Mouse (Mus musculus) stomach, postnatal 0 days (tissue): ENCODE measurements around the gene Pnck. TPM values are rescaled to one million over a fixed set of nuclear protein-coding genes. Genes with fewer than 3 reads are reported as not detected.

Experiments
- ATAC-seq: fragments of 200-750 bp; cut with Nextera tagmentation; 2 replicates; pipeline ENCODE4 v1.8.0; 2017; ENCODE audit not compliant: low FRiP score, low TSS enrichment
- DNase-seq: peaks from one replicate; pipeline ENCODE4 v3.0.0-alpha.2; 2016; ENCODE audit warnings: low spot score
- H3K27ac ChIP-seq: fragments of 300-500 bp; sonication (generic); replicated peaks from 2 replicates; pipeline ENCODE4 v1.5.1; 2014; ENCODE audit warnings: mild to moderate bottlenecking, control low read depth
- H3K27me3 ChIP-seq: fragments of 300-500 bp; sonication (generic); 2 replicates; pipeline ENCODE4 v1.6.1; 2014; ENCODE audit warnings: low read length; ENCODE audit not compliant: control insufficient read depth, insufficient read depth
- H3K36me3 ChIP-seq: fragments of 300-500 bp; sonication (generic); 2 replicates; pipeline ENCODE4 v1.6.1; 2014; ENCODE audit warnings: low read length, mixed read lengths; ENCODE audit not compliant: control insufficient read depth, insufficient read depth
- H3K4me1 ChIP-seq: fragments of 300-500 bp; sonication (generic); replicated peaks from 2 replicates; pipeline ENCODE4 v1.6.1; 2014; ENCODE audit warnings: antibody characterized with exemption; ENCODE audit not compliant: control insufficient read depth, insufficient read depth
- H3K4me2 ChIP-seq: fragments of 300-500 bp; sonication (generic); replicated peaks from 2 replicates; pipeline ENCODE4 v1.6.1; 2014; ENCODE audit warnings: low read depth, mild to moderate bottlenecking, control low read depth, moderate library complexity
- H3K4me3 ChIP-seq: fragments of 300-500 bp; sonication (generic); 2 replicates; pipeline ENCODE4 v1.5.1; 2014; ENCODE audit warnings: low read depth, low read length, control low read depth
- H3K9ac ChIP-seq: fragments of 300-500 bp; sonication (generic); 2 replicates; pipeline ENCODE4 v1.6.1; 2014; ENCODE audit warnings: mild to moderate bottlenecking, low read length, control low read depth, mixed read lengths
- H3K9me3 ChIP-seq: fragments of 300-500 bp; sonication (generic); 2 replicates; pipeline ENCODE4 v1.6.1; 2016; ENCODE audit warnings: low read length; ENCODE audit not compliant: control insufficient read depth
- CTCF ChIP-seq: IDR thresholded peaks from 2 replicates; pipeline ENCODE4 v1.5.1; 2016; ENCODE audit warnings: antibody characterized with exemption, low read depth, mild to moderate bottlenecking, moderate library complexity
- EP300 ChIP-seq: optimal IDR thresholded peaks from 2 replicates; pipeline ENCODE3; 2016; ENCODE audit warnings: antibody characterized with exemption
- WGBS: fragments of 180-500 bp; shearing (Covaris S2); extraction: QIAGEN DNeasy Blood & Tissue Kit; methylation state at CpG from one replicate; pipeline ENCODE4 v1.1.7; 2014; 5-methylcytosine and 5-hydroxymethylcytosine counted together
- polyA plus RNA-seq: library from polyadenylated mRNA; unstranded; fragments of >200 nt; fragmentation: Nextera tagmentation; extraction: Ambion mirVana; gene quantifications from 2 replicates; pipeline ENCODE4 v1.2.1, GENCODE M21; 2015

Gene Pnck
- polyA plus RNA-seq, 1 experiment from 2014 or later, result 19.3 TPM

- Histone ChIP-seq H3K9me3 (no peaks in the 10 kb centered on the region), H3K4me3 (no peak overlapping the region), H3K36me3 (no peaks in the 10 kb centered on the region), H3K4me2 (no peak overlapping the region), H3K27me3 (no peaks in the 10 kb centered on the region), H3K9ac (no peak overlapping the region), H3K27ac (no peak overlapping the region), H3K4me1 (no peaks in the 10 kb centered on the region)
- ATAC-seq (no peak), DNase-seq (peak; percentile 22)
- TF ChIP-seq CTCF, result no peak
- no peak for TF ChIP-seq EP300
- 16% methylated on average over 18 of the region's 19 CpGs for WGBS
These were observed 24.5 kb downstream of the Pnck start for GRCm38 (mm10) chrX:73635425-73635824.

- H3K4me3 ChIP-seq, result no peak overlapping the region
- H3K9me3 ChIP-seq, result no peaks in the 10 kb centered on the region
- TF ChIP-seq EP300 (no peak), CTCF (no peak)
- no peaks in the 10 kb centered on the region for H3K4me1 ChIP-seq
- H3K4me2 ChIP-seq, result no peak overlapping the region
- ATAC-seq (no peak), DNase-seq (no peak)
- H3K27ac ChIP-seq, result no peak overlapping the region
- no peak overlapping the region for H3K9ac ChIP-seq
- no peaks in the 10 kb centered on the region for H3K36me3 ChIP-seq
- H3K27me3 ChIP-seq, result no peaks in the 10 kb centered on the region
These were observed 32.9 kb downstream of the Pnck start for GRCm38 (mm10) chrX:73626981-73627380.

- peak; percentile 82 for ATAC-seq
- Histone ChIP-seq H3K27me3 (no peaks in the 10 kb centered on the region), H3K4me1 (no peaks in the 10 kb centered on the region), H3K36me3 (no peaks in the 10 kb centered on the region), H3K9ac (no peak overlapping the region), H3K4me3 (no peak overlapping the region), H3K9me3 (no peaks in the 10 kb centered on the region), H3K4me2 (no peak overlapping the region), H3K27ac (no peak overlapping the region)
- TF ChIP-seq EP300 (no peak), CTCF (no peak)
- peak; percentile 38 for DNase-seq
- WGBS, result 67% methylated on average over 2 of the region's 2 CpGs
These were observed 40.0 kb downstream of the Pnck start for GRCm38 (mm10) chrX:73619890-73620289.

- TF ChIP-seq CTCF (no peak), EP300 (no peak)
- H3K9ac ChIP-seq, result no peak overlapping the region
- H3K9me3 ChIP-seq, result no peaks in the 10 kb centered on the region
- no peak overlapping the region for H3K4me2 ChIP-seq
- no peaks in the 10 kb centered on the region for H3K27me3 ChIP-seq
- DNase-seq, result no peak
- no peak overlapping the region for H3K27ac ChIP-seq
- peak; percentile 58; the same call in 1 of the 2 replicates for ATAC-seq
- no peaks in the 10 kb centered on the region for H3K36me3 ChIP-seq
- no peaks in the 10 kb centered on the region for H3K4me1 ChIP-seq
- no peak overlapping the region for H3K4me3 ChIP-seq
These were observed 40.5 kb downstream of the Pnck start for GRCm38 (mm10) chrX:73619401-73619800.

GRCm38 (mm10) chrX:73615876-73616275 is 44.0 kb downstream of the Pnck start:
- H3K4me1 ChIP-seq, result no peaks in the 10 kb centered on the region
- H3K9me3 ChIP-seq, result no peaks in the 10 kb centered on the region
- ATAC-seq (no peak), DNase-seq (no peak)
- TF ChIP-seq CTCF (peak; percentile 36), EP300 (no peak)
- H3K4me2 ChIP-seq, result no peak overlapping the region
- H3K4me3 ChIP-seq, result no peak overlapping the region
- no peak overlapping the region for H3K9ac ChIP-seq
- 92% methylated on average over 1 of the region's 1 CpGs for WGBS
- H3K27ac ChIP-seq, result no peak overlapping the region
- H3K27me3 ChIP-seq, result no peaks in the 10 kb centered on the region
- H3K36me3 ChIP-seq, result no peaks in the 10 kb centered on the region

GRCm38 (mm10) chrX:73613665-73614064 is 46.3 kb downstream of the Pnck start:
- H3K4me1 ChIP-seq, result no peaks in the 10 kb centered on the region
- peak overlapping the region; percentile 58; the same call in 1 of the 2 replicates for H3K27ac ChIP-seq
- no peaks in the 10 kb centered on the region for H3K9me3 ChIP-seq
- no peaks in the 10 kb centered on the region for H3K27me3 ChIP-seq
- 62% methylated on average over 4 of the region's 4 CpGs for WGBS
- TF ChIP-seq CTCF (no peak), EP300 (no peak)
- no peaks in the 10 kb centered on the region for H3K36me3 ChIP-seq
- ATAC-seq, result peak; percentile 83
- peak; percentile 24 for DNase-seq
- no peak overlapping the region for H3K4me2 ChIP-seq
- no peak overlapping the region for H3K9ac ChIP-seq
- H3K4me3 ChIP-seq, result no peak overlapping the region

Other genes starting within 250 kb of the Pnck start
- gene Zfp92, start 249.0 kb downstream of the Pnck start, polyA plus RNA-seq, result 0.10 TPM in 2 replicates
- 98.8 and 103 TPM in 2 replicates for gene Trex2, start 224.8 kb downstream of the Pnck start, polyA plus RNA-seq
- 35.7 and 36.6 TPM in 2 replicates for gene Haus7, start 201.1 kb downstream of the Pnck start, polyA plus RNA-seq
- gene Bgn, start 176.5 kb downstream of the Pnck start, polyA plus RNA-seq, result 88.0 and 89.2 TPM in 2 replicates
- 0.07 and 0.12 TPM in 2 replicates for gene Atp2b3, start 157.0 kb downstream of the Pnck start, polyA plus RNA-seq
- gene Dusp9, start 20.7 kb downstream of the Pnck start, polyA plus RNA-seq, result 8.2 and 8.9 TPM in 2 replicates
- gene Slc6a8, start 13.0 kb upstream of the Pnck start, polyA plus RNA-seq, result 7.5 and 9.2 TPM in 2 replicates
- gene Bcap31, start 56.1 kb upstream of the Pnck start, polyA plus RNA-seq, result 270 and 283 TPM in 2 replicates
- gene Abcd1, start 56.5 kb upstream of the Pnck start, polyA plus RNA-seq, result 9.3 and 9.4 TPM in 2 replicates
- gene Plxnb3, start 97.0 kb upstream of the Pnck start, polyA plus RNA-seq, result 0.30 and 0.36 TPM in 2 replicates
- 2.2 and 2.6 TPM in 2 replicates for gene Srpk3, start 114.3 kb upstream of the Pnck start, polyA plus RNA-seq
- gene Idh3g, start 126.8 kb upstream of the Pnck start, polyA plus RNA-seq, result 130 and 133 TPM in 2 replicates
- 372 and 400 TPM in 2 replicates for gene Ssr4, start 126.9 kb upstream of the Pnck start, polyA plus RNA-seq
- 0.27 and 0.38 TPM in 2 replicates for gene Pdzd4, start 164.9 kb upstream of the Pnck start, polyA plus RNA-seq
- 0.42 and 0.67 TPM in 2 replicates for gene Avpr2, start 232.0 kb upstream of the Pnck start, polyA plus RNA-seq
- gene L1cam, start 236.0 kb upstream of the Pnck start, polyA plus RNA-seq, result 3.9 and 5.8 TPM in 2 replicates